Mouse (Mus musculus) G1E (cell line): ENCODE measurements around the gene Chrm4.

ENCODE experiments used
- CTCF ChIP-seq: IDR thresholded peaks from 2 replicates; pipeline ENCODE4 v1.5.1; 2012; ENCODE audit warnings: low read depth, low read length, inconsistent platforms, mixed read lengths
- GATA1 ChIP-seq: IDR thresholded peaks from 2 replicates; pipeline ENCODE4 v1.6.1; 2012; ENCODE audit warnings: borderline replicate concordance, low read length, inconsistent platforms, mixed read lengths
- GATA2 ChIP-seq: IDR thresholded peaks from 2 replicates; pipeline ENCODE4 v1.6.1; 2012; ENCODE audit warnings: low read depth, low read length, inconsistent platforms, borderline replicate concordance
- POLR2AphosphoS5 ChIP-seq: IDR thresholded peaks from 2 replicates; pipeline ENCODE4 v1.6.1; 2012; ENCODE audit warnings: low read depth, low read length, inconsistent platforms; ENCODE audit not compliant: insufficient replicate concordance
- TAL1 ChIP-seq: conservative IDR thresholded peaks from 2 replicates; pipeline ENCODE4 v1.6.1; 2012; ENCODE audit warnings: low read depth, low read length, inconsistent platforms, mixed read lengths

DNA sequence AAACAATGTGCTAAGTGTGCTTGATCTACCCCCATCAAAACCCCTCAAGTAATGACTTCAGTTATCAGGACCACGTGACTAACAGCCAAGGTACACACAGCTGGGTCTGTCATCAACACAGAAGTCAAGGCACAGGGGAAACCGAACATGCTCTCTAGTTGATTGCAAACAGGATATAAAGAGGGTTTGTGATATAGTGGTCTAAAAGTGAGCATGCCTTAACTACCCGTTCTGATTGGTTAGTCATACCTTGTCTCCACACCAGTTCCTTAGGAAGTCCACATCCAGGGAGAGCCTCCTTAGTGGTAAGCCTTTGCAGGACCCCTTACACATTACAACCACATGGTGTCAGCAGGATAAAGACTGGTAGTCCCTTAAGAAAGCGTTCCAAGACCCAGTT is 6.9 kb upstream of the Chrm4 start:
- no peak for TF ChIP-seq CTCF
- TF ChIP-seq TAL1 = no peak
- TF ChIP-seq GATA1 = no peak
- no peak for TF ChIP-seq POLR2AphosphoS5
- no peak for TF ChIP-seq GATA2
